Mouse (Mus musculus) kidney, embryonic 14.5 days (tissue): ENCODE results near the gene Cst13. TPM values are rescaled to one million over a fixed set of nuclear protein-coding genes. Genes with fewer than 3 reads are reported as not detected.

Experiments used
- polyA plus RNA-seq: library from polyadenylated mRNA; unstranded; fragments of >200 nt; fragmentation: Nextera tagmentation; extraction: Ambion mirVana; gene quantifications from 2 replicates; pipeline ENCODE4 v1.2.1, GENCODE M21; 2014

Gene Cst13
- polyA plus RNA-seq, 1 experiment from 2014 or later: not detected

Other genes with a start within 250 kb of the Cst13 start
- gene Nxt1, start 147.5 kb upstream of the Cst13 start, polyA plus RNA-seq: 109 and 136 TPM in 2 replicates
- gene Gzf1, start 139.1 kb upstream of the Cst13 start, polyA plus RNA-seq: 13.8 and 25.9 TPM in 2 replicates
- 1.8 and 2.7 TPM in 2 replicates for gene Napb, start 87.6 kb upstream of the Cst13 start, polyA plus RNA-seq
- not detected in 2 replicates for gene Cstl1, start 69.7 kb upstream of the Cst13 start, polyA plus RNA-seq
- not detected in 2 replicates for gene Cst11, start 48.6 kb upstream of the Cst13 start, polyA plus RNA-seq
- gene 8030411F24Rik, start 38.1 kb upstream of the Cst13 start, polyA plus RNA-seq: not detected in 2 replicates
- not detected in 2 replicates for gene Cst12, start 30.7 kb upstream of the Cst13 start, polyA plus RNA-seq
- gene Cst8, start 21.3 kb upstream of the Cst13 start, polyA plus RNA-seq: not detected in 2 replicates
- gene Cst9, start 15.1 kb downstream of the Cst13 start, polyA plus RNA-seq: not detected in 2 replicates
- gene 9230104L09Rik, start 45.0 kb downstream of the Cst13 start, polyA plus RNA-seq: not detected in 2 replicates
- gene Cst3, start 55.6 kb downstream of the Cst13 start, polyA plus RNA-seq: 391 and 459 TPM in 2 replicates
- not detected in 2 replicates for gene Gm1330, start 183.2 kb downstream of the Cst13 start, polyA plus RNA-seq
- gene Gm10750, start 197.2 kb downstream of the Cst13 start, polyA plus RNA-seq: not detected in 2 replicates